Mouse (Mus musculus) C2C12 (cell line): ENCODE data around the gene Ahdc1.

Experiments
- CEBPB ChIP-seq: IDR thresholded peaks from one replicate; pipeline ENCODE4 v1.6.1; 2011; ENCODE audit warnings: low read depth, mild to moderate bottlenecking, control low read depth, moderate library complexity
- CTCF ChIP-seq: IDR thresholded peaks from one replicate; pipeline ENCODE4 v1.5.1; 2011; ENCODE audit not compliant: control insufficient read depth, insufficient read depth, insufficient read length
- FOSL1 ChIP-seq: IDR thresholded peaks from one replicate; pipeline ENCODE4 v1.8.0; 2011; ENCODE audit warnings: mild to moderate bottlenecking, low read length; ENCODE audit not compliant: poor library complexity, insufficient read depth, severe bottlenecking
- MAX ChIP-seq: IDR thresholded peaks from one replicate; pipeline ENCODE4 v1.6.1; 2011; ENCODE audit warnings: mild to moderate bottlenecking, control low read depth
- MYOD1 ChIP-seq: IDR thresholded peaks from one replicate; pipeline ENCODE4 v1.6.1; 2011; ENCODE audit warnings: low read depth; ENCODE audit not compliant: control insufficient read depth, insufficient read length
- USF1 ChIP-seq: IDR thresholded peaks from one replicate; pipeline ENCODE4 v1.6.1; 2011; ENCODE audit warnings: low read depth, mild to moderate bottlenecking, control low read depth, moderate library complexity

- TF ChIP-seq CTCF (no peak), USF1 (no peak), MAX (no peak), MYOD1 (no peak), FOSL1 (no peak), CEBPB (no peak)
Observed at GRCm38 (mm10) chr4:133028875-133029274, 17.8 kb downstream of the Ahdc1 start.
